Mouse (Mus musculus) frontal cortex, postnatal 25 days (tissue): ENCODE data around the gene Mbl1.

Experiments
- DNase-seq, 2 experiments: peaks; one replicate each; pipeline ENCODE4 v3.0.0; 2022; ENCODE audit warnings: low spot score in 2 of 2

Gene Mbl1

DNA sequence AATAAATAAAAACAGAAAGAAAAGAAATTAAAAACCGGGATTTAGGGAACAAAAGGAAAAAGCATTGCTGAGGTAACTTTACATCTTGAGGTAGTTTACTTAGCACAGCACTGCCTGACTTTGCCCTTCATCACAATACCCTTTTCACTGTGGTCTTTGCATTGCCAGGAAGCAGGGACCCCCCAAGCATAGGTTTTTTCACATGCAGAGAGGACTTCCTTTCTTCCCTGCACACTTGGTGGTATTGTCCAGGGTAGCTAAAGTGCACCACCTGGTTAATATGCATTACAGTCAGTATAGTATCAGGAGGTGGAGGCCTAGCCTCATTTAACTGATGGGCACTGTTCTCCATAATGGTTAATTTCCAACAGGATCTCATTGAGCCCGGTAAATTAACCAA, 38.2 kb downstream of the Mbl1 start:
- DNase-seq, result no peak

GRCm38 (mm10) chr14:41198037-41198730, 46.9 kb downstream of the Mbl1 start:
- no peak for DNase-seq
